Mouse (Mus musculus) right cerebral cortex, adult 2 months (tissue): Measurements from ENCODE around the gene Chaf1b.

ENCODE experiments used
- DNase-seq, 2 experiments: peaks; one replicate each; pipeline ENCODE4 v3.0.0; 2021 to 2022; ENCODE audit warnings: low spot score in 2 of 2

Gene Chaf1b

GRCm38 (mm10) chr16:93883423-93884085 is at the start of gene Chaf1b:
Chaf1b (plus strand) TSS chr16:93883901.
- DNase-seq = peak; percentile 85 to 91

- DNase-seq = no peak
These were observed 49.6 kb upstream of the Chaf1b start for GRCm38 (mm10) chr16:93834076-93834475.

GRCm38 (mm10) chr16:93839049-93839448 is 44.7 kb upstream of the Chaf1b start:
- DNase-seq = no peak

DNA sequence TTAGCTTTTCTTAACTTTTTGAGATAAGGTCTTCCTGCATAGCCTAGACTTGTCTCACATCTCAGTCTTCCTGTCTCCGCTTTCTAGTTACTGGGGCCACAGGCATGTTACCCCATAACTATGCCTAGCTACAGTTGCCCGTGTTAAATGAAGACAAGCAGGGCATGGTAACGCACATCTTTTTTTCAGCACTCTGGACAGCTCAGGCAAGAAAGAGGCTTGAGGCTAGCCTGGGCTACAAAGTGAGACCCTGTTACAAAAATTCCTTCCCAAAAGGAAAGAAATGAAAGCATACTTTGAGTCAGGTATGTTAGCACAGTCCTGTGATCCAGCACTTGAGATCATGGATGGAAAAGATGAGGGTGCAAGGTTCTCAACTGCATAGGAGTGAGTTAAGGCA is 33.2 kb upstream of the Chaf1b start:
- no peak for DNase-seq

- no peak for DNase-seq
These were observed 23.7 kb upstream of the Chaf1b start for GRCm38 (mm10) chr16:93859967-93860366.

DNA sequence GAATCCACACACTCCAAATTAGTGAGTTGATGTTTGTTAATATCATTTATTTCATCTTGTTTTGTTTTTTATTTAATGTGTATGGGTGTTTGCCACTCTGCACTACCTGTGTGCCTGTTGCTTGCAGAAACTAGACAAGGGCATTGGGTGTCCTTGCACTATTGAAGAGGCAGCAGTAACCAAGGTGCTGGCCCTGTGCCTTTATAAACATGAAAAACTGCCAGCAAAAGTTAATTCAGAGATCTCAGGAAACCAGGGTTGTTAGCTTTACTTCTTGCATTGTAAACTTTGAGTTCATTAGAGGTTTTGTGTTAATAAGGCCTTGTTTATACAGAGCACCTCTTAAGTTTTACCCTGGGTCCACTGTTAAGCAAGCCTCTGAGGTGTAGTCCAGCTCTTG is 23.0 kb upstream of the Chaf1b start:
- DNase-seq = no peak

GRCm38 (mm10) chr16:93874841-93875240 is 8.9 kb upstream of the Chaf1b start:
- no peak for DNase-seq

DNA sequence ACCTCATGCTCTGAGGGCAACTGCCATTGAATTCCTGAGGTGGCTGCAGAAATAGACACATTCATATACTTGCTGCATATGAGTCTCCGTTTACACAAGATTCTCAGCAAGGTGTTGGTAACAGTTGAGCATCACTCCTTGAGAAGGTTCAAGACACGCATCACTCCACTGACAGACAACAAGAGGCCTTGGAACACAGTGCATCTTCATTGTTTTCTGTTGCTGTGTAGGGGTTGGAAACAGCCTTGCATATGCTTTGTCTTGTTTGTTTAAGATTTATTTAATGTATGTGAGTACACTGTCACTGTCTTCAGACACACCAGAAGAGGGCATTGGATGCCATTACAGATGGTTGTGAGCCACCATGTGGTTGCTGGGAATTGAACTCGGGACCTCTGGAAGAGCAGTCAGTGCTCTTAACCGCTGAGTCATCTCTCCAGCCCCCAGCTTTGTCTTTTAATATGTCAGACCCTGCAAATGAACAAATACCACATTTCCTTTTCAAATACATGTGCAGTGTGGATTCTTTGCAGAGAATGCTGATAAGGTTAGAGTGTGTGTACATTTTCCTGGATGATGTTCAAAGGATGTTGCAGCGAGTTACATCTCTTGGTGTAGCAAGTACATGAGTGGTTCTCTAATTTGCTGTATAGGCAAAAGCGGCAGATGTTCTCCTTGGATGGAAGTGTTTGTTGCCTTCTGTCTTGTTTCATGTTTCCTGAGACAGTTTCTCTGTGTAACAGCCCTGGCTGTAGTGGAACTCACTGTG is 5.9 kb upstream of the Chaf1b start:
- DNase-seq = no peak

GRCm38 (mm10) chr16:93884086-93884721 is 503 bp downstream of the Chaf1b start:
- DNase-seq = no peak

- no peak for DNase-seq
These were observed 1.0 kb downstream of the Chaf1b start for GRCm38 (mm10) chr16:93884722-93885113.

DNA sequence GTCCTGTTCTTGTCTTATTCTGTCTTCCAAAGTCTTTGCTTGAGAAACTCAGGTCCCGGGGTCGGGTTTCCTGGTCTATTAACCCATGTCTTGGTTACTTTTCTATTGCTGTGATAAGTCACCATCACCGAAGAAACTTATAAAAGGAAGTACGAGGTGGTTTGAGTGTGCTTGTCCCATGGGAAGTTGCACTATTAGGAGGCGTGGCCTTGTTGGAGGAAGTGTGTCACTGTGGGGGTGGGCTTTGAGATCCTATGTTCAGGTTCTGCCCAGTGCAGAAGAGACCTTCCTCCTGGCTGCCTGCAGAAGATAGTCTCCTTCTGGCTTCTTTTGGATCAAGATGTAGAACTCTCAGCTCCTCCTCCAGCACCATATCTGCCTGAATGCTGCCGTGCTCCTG is 4.8 kb downstream of the Chaf1b start:
- no peak for DNase-seq

DNA sequence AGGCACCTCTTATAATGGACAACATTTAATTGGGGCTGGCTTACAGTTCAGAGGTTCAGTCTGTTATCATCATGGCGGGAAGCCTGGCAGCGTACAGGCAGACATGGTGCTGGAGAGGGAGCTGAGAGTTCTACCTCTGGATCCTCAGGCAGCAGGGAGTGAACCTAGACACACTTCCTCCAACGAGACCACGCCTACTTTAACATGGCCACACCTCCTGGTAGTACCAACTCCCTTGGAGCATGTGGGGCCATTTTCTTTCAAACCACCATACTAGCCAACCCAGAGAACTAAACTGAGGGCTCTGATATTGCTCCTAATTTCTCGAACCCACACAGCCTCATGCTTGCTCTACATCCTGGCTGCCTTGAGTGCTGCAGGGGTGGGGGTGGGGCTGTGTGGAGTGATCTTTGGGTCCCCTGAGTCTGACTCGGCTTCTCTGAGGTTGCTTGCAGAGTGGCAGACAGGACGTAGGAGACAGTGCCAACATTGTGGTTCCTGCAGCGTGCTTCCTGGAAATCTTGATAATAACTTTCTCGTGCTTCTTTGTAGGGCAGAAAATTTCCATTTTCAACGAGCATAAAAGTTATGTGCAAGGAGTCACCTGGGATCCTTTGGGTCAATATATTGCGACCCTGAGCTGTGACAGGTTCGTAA is 7.4 kb downstream of the Chaf1b start:
- no peak for DNase-seq

GRCm38 (mm10) chr16:93893285-93893684 is 9.6 kb downstream of the Chaf1b start:
- DNase-seq = peak; percentile 25 to 30

GRCm38 (mm10) chr16:93903027-93903426 is 19.3 kb downstream of the Chaf1b start:
- DNase-seq = no peak

GRCm38 (mm10) chr16:93906156-93907014 is 22.7 kb downstream of the Chaf1b start:
- DNase-seq = peak; percentile 71 to 80

DNA sequence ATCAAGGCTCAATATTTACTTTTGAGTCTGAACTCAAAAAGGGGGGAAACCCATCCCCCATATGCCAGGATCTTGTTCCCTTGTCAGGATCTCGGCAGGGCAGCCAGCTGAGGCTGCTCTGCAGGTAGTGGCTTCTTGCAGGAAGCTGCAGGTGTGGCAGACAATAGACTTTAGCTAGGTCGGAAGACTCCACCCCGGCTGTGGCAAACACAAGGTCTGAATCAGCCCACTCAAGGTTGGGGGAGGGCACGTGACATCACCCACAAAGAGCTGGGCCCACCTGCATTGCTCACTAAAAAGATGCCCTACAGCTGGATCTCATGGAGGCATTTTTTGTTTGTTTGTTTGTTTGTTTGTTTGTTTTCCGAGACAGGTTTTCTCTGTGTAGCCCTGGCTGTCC is 24.1 kb downstream of the Chaf1b start:
- DNase-seq = no peak

GRCm38 (mm10) chr16:93908196-93908595 is 24.5 kb downstream of the Chaf1b start:
- no peak for DNase-seq

DNA sequence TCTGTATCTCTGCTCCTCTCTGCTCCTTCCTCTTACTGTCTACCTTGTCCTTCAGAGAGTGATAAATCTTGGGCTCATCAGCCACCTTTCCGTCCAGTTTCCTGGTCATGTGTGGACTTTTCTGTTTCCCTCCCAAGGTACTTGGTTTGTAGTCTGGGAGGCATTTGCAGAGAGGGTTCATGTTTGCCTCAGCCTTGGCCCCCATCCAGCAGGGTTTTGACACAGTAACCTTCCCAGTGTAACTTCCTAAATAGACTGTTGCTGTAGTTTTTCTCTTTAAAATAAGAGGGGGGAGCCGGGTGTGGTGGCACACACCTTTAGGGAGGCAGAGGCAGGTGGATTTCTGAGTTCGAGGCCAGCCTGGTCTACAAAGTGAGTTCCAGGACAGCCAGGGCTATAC is 26.2 kb downstream of the Chaf1b start:
- no peak for DNase-seq

DNA sequence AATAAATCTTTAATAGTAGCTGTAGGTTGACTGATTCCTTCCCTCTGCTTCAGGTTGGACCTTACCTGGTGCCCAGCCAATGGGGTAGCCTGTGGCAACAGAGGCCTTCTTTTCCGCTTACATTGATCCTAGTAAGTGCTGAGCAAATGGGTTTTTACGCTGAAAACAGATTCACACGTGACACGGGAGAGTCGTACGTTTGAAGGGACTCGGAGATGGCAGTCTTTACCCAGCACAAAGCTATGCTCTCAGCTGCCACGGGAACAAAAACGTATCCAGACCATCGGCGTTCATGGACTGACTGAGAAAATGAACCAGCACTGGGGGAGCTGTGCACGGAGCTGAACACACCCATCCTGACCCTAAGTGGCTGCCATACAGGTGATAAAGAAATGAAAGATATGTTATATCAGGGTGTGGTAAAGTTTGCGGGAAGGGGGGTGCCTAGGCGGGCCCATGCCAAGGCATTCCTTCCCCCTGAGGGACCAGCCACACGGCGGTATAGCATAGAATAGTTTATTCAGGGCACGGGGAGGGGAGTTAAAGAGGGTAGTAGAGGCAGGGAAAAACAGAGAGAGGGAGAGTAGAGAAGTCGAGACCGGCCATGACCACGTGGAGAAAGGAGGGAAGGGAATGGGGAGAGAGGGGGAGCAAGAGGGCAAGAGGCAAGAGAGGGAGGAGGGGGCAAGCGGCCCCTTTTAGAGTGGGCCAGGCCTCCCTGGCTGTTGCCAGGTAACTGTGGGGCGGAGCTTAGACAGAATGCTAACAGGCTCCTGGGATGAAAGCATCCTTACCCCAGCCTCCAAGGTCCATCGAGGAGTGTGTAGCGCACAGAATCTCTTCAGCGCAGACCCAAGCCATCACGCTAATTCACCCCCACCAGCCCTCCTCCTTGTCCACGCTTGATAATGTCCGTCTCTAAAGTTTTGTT is 27.3 kb downstream of the Chaf1b start:
- DNase-seq = no peak

DNA sequence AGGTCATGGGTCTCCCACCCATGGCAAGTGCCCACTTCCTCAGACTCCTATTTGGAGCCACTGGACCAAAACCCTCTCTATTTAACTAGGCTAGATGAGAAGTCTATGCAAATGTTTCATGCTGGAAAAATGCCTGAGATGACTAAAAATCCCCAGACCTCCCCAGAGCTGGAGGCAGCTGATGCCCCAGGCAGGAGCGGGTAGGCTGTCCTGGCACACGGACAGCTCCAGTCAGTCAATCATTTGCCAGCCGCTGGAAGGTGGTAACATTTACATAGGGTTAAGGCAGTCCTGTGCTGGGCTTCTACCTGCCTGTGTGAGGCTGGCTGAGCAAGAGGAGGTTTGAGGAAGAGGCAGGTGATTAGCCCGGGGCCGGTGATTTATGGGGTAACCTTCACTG is 28.5 kb downstream of the Chaf1b start:
- DNase-seq = peak in 1 of 2 experiments; percentile 8
